Mouse (Mus musculus): ENCODE measurements at regions not wholly inside any gene's neighbourhood (a gene's known extent, or its start where the extent isn't known, plus 50 kb on each side); places are given as distances from the start of the nearest gene placed in this dataset.

DNA sequence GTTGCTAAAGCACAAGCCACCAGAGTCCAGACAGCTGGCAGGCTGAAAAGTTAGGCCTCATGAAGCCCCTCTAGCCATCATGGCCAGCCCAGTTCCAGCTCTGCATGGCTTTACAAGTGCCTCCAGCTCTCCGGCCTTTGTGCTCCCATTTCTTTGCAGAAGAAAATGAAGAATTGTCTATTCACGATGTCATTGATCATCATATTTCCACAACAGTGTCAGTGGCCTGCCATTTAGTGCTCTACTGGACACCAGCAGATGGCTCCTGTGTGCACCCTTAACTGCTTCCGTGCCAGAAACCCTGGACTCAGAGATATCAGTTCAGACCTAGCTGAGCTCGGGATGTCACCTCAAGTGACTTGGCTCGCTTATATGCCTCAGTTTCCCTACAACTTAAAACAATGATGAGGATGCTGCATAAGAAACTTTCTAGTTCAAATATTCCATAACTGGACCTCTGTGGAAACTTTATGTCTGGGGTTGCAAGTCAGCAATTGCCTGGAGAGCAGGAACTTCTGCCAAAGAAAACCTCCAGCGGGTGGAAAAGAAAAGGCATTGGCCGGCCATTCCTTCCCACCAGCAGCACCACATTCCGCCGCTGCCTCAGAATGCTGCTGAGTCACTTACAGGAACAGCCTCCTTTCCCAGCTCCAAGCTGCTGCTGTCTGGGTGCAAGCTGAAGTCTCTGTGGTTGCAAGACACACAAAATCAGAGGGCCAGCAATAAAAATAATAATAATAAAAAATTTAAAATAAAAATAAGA lies 211.4 kb upstream of the Nabp1 start:
- TF ChIP-seq CTCF (IDR thresholded peaks at IDR 0.05; ENCODE audit: low read depth, low read length) (no peak), POLR2A (IDR thresholded peaks at IDR 0.05; ENCODE audit: borderline replicate concordance, low read depth, low read length) (no peak)

Measured in bone marrow macrophage, adult 2 months (primary cell).